ENCODE assay signal across 8 mouse cellular contexts in the genomic region with DNA sequence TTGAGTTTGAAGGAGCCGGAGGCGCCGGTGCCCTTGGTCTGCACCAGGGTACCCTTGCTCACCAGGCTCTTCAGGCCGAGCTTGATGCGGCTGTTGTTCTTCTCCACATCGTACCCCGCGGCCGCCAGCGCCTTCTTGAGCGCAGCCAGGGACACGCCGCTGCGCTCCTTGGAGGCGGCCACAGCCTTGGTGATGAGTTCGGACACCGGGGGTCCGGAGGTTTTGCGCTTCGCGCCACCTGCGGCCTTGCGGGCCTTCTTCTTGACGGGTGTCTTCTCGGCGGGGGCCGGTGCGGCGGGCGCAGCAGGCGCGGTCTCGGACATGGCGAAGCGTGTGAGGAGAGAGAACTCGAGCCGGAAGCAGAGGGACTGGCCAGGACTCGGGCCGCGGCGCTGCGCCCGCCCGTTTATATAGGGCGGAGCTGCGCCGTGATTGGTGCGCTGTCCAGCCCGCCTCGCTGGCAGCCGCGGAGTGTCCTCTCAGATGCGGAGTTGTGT. TPM values are rescaled to one million over a fixed set of nuclear protein-coding genes. Genes with fewer than 3 reads are reported as not detected.
DNase-seq lines count a peak whose midpoint lies in the region; ATAC-seq lines count a peak whose summit lies in the region.
"Not testable (repeated sequence)": the region's sequence is repeated elsewhere in the genome, so short reads cannot be mapped to it uniquely, and the experiment has no call there.

A gene (minus strand): TSS at position 384 of the 497 bp plus-strand sequence.

- peaks cover 15% of the 10 kb centered on the region for H3K4me1 ChIP-seq in hindbrain, embryonic 13.5 days (replicated peaks)

- WGBS in hindbrain, embryonic 13.5 days: under 1% methylated on average over 53 of the region's 53 CpGs

- H3K27me3 ChIP-seq in hindbrain, embryonic 13.5 days: not testable (repeated sequence)

- peak; percentile 93 for DNase-seq in Muller cell, postnatal 12 days (ENCODE audit: inconsistent ontology term)
- peak; percentile 95 to 96 for DNase-seq in cerebellum, postnatal 10 days
- peak; percentile 78 to 81 for DNase-seq in frontal cortex, postnatal 14 days (ENCODE audit: low spot score in 2 of 2)
- peak; percentile 86 for DNase-seq in layer of hippocampus, postnatal 25 days (ENCODE audit: extremely low spot score in 1 of 2, low spot score in 1 of 2)
- DNase-seq in lung, postnatal 25 days (ENCODE audit: low spot score): peak; percentile 92
- peak; percentile 95 for DNase-seq in retina, embryonic 14.5 days (ENCODE audit: low spot score)
- peak; percentile 90 for DNase-seq in thymus, postnatal 4 days

- not testable (repeated sequence) for H3K9me3 ChIP-seq in hindbrain, embryonic 13.5 days

- H3K36me3 ChIP-seq in hindbrain, embryonic 13.5 days: not testable (repeated sequence)

- ATAC-seq in hindbrain, embryonic 13.5 days (ENCODE audit: low FRiP score): peak; percentile 93

- H3K9ac ChIP-seq in hindbrain, embryonic 13.5 days: peak within 1 kb of the TSS; percentile 88

- H3K4me2 ChIP-seq in hindbrain, embryonic 13.5 days: peak within 1 kb of the TSS; percentile 99

- H3K4me3 ChIP-seq in hindbrain, embryonic 13.5 days: peak within 1 kb of the TSS; percentile 63

- H3K27ac ChIP-seq in hindbrain, embryonic 13.5 days: peak within 1 kb of the TSS; percentile 96

RNA-seq across cellular contexts. Expression of the gene that starts here (rescaled TPM):
- polyA plus RNA-seq in hindbrain, embryonic 13.5 days (2015; fragmentation: Nextera tagmentation; extraction: Ambion mirVana): 7.9 and 8.8 TPM in 2 replicates
- total RNA-seq in layer of hippocampus, postnatal 25 days (2021): 10 to 100 TPM; 45.8 to 59.4 TPM

Comparison
In these comparisons a context has a peak if more than half of its experiments do, and no peak if none do; other contexts are left out.
1. Peak in every context shown above with its lines: DNase-seq, ATAC-seq, H3K4me3 ChIP-seq and H3K27ac ChIP-seq.